Mouse (Mus musculus) brain, adult 10 weeks (tissue): ENCODE data around the gene Fgfr2. TPM values are rescaled to one million over a fixed set of nuclear protein-coding genes. Genes with fewer than 3 reads are reported as not detected.

Experiments
- polyA plus RNA-seq: library from polyadenylated mRNA; stranded (reverse); fragments of 350-450 nt; fragmentation: Illumina TruSeq; extraction: RNeasy Lipid Tissue Mini Kit (QIAGEN cat#74804); gene quantifications from one replicate; pipeline ENCODE4 v1.2.3, GENCODE M21; 2015; ENCODE audit warnings: low read depth, low replicate concordance

Fgfr2 gene
- polyA plus RNA-seq = 57.4 TPM

GRCm38 (mm10) chr7:133123244-133123998 is at the start of gene Fgfr2:
Gene Fgfr2 (minus strand): TSS chr7:133123350.

GRCm38 (mm10) chr7:133123999-133124700 is 1.0 kb upstream of the Fgfr2 start, which contains the start of gene Ctbp2:
Gene Ctbp2 (minus strand): TSS chr7:133124354.

GRCm38 (mm10) chr7:132930850-132931559 is 192.1 kb downstream of the Fgfr2 start, which contains the start of gene Zranb1:
Gene Zranb1 (plus strand): TSS chr7:132931142.

GRCm38 (mm10) chr7:132859042-132859958 is 263.9 kb downstream of the Fgfr2 start, which contains the start of gene Abraxas2:
Gene Abraxas2 (plus strand): TSS chr7:132859225.

GRCm38 (mm10) chr7:132852173-132852844 is 270.8 kb downstream of the Fgfr2 start, which contains the start of gene Eef1akmt2:
Gene Eef1akmt2 (minus strand): TSS chr7:132852673.

GRCm38 (mm10) chr7:132813416-132814088 is 309.6 kb downstream of the Fgfr2 start, which contains the start of gene Fam53b:
Gene Fam53b (minus strand): TSS chr7:132813886.

GRCm38 (mm10) chr7:132610468-132611318 is 512.5 kb downstream of the Fgfr2 start, which contains the start of gene Lhpp:
Gene Lhpp (plus strand): TSS chr7:132610638.

GRCm38 (mm10) chr7:132599071-132599975 is 523.8 kb downstream of the Fgfr2 start, which contains the start of gene Nkx1-2:
Gene Nkx1-2 (minus strand): TSS chr7:132599637.

GRCm38 (mm10) chr7:132576116-132576650 is 547.0 kb downstream of the Fgfr2 start, which contains the start of gene Oat:
Gene Oat (minus strand): TSS chr7:132576398.

GRCm38 (mm10) chr7:132317036-132317541 is 806.1 kb downstream of the Fgfr2 start, which contains the start of gene Chst15:
Gene Chst15 (minus strand): TSS chr7:132317228.

GRCm38 (mm10) chr7:132154368-132154961 is 968.7 kb downstream of the Fgfr2 start, which contains the start of gene Cpxm2:
Gene Cpxm2 (minus strand): TSS chr7:132154739.

GRCm38 (mm10) chr7:131966023-131966915 is 1156.9 kb downstream of the Fgfr2 start, which contains the start of gene Gpr26:
Gene Gpr26 (plus strand): TSS chr7:131966460.

GRCm38 (mm10) chr7:131559986-131560696 is 1563.0 kb downstream of the Fgfr2 start, which contains the start of gene Bub3:
Gene Bub3 (plus strand): TSS chr7:131560222.

GRCm38 (mm10) chr7:131548473-131548872 is 1574.7 kb downstream of the Fgfr2 start, which contains the start of gene Hmx2:
Gene Hmx2 (plus strand): TSS chr7:131548773.

